Mouse (Mus musculus) embryo, embryonic 10 days (tissue): ENCODE measurements around the gene Gcm1.

Source experiments
- DNase-seq: peaks from one replicate; pipeline ENCODE4 v3.0.0-alpha.2; 2015; ENCODE audit warnings: low spot score

Gcm1 gene

GRCm38 (mm10) chr9:78051677-78052076, at the start of gene Gcm1:
Gene Gcm1 (plus strand): TSS chr9:78051924.
- DNase-seq: no peak

DNA sequence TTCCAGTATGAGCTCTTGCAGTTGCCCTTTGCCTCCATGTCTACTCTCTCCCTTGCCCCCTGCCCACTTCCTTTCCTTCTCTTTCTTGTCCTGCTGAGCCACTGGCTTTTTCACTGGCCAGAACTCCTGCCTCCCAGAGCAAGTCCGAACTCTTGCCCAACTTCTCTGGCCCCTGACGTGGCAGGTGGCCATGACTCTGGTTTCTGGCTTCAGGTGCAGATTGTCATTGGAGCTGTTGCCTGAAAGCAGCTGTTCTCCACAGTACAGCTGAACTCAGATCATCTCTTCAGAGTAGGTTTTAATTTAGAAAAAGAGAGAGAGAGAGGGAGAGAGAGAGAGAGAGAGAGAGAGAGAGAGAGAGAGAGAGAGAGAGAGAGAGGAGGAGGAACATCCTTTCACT, 48.4 kb upstream of the Gcm1 start:
- no peak for DNase-seq

DNA sequence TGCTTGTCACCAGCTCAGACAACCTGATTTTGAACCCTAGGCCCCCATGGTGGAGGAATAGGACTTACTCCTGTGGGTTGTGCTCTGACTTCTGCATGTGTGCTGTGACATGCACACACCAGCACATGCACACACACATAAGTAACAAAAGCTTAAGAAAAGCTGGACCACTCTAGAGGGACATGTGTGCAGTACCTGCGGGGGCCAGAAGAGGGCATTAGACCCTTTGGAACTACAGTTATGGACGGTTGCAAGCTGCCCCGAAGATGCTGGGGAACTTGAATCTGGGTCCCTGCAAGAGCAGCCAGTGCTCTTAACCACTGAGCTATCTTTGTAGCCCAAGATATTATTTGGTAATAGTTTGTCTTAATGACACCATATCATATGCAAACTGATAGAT, 46.2 kb upstream of the Gcm1 start:
- peak; percentile 26 for DNase-seq

- peak; percentile 86 for DNase-seq
Observed at GRCm38 (mm10) chr9:78006209-78007001, 45.3 kb upstream of the Gcm1 start.

- no peak for DNase-seq
Observed at GRCm38 (mm10) chr9:78009382-78009781, 42.3 kb upstream of the Gcm1 start.

DNA sequence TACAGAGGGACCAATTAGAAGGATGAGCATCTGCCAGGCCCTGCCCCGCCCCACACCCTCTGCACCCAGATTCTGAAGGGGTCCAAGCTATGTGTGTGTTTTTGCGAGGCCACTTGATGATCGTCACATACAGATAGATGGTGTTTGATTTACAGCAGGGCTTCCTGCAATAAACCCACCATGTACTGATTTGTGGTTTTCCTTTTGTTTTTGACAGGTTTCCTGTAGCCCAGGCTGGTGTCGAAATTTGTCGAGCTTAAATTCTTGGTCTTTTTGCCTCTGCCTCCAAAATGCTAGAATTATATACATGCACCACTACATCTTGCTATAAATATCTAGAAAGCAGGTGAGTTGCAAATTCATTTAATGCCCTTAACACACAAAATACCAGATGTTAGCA, 41.5 kb upstream of the Gcm1 start:
- no peak for DNase-seq

DNA sequence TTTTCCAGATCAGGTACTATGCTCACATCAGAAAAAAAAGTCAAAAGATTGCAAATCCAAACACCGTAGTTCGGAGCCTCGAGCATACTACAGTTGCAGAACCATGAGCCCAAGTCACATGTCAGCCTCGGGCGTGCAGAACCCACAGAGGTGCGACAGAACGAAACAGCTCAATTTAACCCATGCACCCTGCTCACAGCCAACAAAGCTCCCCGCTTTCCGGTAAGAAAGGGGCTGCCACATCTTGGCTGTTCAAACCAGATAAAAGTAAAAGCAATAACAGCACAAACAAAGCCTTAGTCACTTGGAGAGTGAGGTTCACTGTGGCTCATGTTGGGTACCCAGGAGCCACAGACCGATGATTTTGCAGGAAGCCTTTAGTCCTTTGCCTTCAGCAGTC, 41.0 kb upstream of the Gcm1 start:
- DNase-seq: no peak

DNA sequence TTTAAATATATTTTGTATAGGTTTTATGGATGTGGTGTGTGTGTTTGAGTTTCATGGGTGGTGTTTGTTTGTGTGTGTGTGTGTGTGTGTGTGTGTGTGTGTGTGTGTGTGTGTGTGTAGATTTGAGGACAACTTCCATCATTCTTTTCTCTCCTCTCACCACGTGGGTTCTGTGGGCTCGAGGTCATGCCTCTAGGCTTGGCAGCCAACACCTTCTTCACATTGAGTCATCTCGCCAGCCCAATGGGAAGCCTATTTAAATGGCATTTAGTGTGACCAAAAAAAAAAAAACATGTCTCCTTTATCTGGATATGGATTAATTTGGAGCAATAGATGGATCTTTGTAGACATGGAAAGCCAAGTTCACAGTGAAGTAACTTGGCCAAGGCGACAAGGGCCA, 39.7 kb upstream of the Gcm1 start:
- no peak for DNase-seq

DNA sequence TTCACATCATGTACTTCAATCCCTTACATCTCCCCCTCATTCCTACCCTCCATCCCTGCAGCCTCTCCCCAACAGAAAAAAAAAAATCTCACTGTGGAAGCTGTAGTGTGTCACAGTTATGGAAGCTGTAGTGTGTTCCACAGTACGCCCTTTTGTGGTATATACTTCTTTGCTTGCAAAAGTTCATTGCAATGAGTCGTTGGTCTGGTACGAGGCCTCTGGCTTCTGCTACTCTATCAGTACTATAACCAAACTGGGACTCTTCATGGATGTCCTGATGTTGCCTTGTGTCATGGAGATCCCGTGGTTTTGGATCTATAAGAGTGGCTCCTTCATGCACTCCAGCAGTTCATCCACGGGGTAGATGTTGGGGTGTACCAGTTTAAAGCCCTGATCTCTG, 39.0 kb upstream of the Gcm1 start:
- no peak for DNase-seq

- no peak for DNase-seq
Observed at GRCm38 (mm10) chr9:78013813-78014212, 37.9 kb upstream of the Gcm1 start.

DNA sequence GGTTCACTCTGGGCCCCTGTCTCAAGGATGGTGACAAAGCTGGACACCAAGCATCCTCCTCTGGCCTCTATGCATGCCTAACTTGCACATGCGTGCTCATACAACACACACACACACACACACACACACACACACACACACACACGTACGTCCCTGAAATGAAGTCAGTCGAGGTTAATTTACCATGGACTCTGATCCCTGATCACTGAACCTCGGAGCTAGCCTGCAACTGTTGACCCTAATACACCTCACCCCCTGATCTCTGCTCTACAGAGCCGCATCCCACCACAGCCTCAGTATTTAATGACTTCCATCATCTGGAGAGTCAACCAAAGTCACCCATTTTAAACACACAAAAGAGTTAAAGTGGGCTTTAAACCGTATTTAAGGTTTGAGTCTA, 35.9 kb upstream of the Gcm1 start:
- no peak for DNase-seq

DNA sequence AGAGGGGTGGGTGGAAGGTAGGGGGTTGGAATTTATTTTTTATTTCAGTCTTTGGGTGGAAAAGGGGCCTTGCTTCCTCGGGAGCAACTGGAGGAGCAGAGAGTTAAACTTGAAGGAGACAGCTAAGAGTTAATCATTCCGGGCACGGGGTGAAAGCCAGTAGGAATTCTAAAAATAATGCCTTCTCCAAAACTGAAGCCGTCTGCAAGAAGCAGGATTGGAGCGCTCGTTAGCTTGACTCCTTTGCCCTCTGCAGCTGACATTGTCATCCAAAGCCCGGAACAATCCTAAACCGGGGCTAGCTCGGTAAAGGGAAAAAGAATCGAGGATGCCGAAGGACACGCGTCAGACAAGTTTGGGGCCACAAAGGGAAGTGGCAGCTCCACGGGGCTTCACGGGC, 35.4 kb upstream of the Gcm1 start:
- no peak for DNase-seq

- DNase-seq: peak; percentile 73
Observed at GRCm38 (mm10) chr9:78021256-78021655, 30.5 kb upstream of the Gcm1 start.

DNA sequence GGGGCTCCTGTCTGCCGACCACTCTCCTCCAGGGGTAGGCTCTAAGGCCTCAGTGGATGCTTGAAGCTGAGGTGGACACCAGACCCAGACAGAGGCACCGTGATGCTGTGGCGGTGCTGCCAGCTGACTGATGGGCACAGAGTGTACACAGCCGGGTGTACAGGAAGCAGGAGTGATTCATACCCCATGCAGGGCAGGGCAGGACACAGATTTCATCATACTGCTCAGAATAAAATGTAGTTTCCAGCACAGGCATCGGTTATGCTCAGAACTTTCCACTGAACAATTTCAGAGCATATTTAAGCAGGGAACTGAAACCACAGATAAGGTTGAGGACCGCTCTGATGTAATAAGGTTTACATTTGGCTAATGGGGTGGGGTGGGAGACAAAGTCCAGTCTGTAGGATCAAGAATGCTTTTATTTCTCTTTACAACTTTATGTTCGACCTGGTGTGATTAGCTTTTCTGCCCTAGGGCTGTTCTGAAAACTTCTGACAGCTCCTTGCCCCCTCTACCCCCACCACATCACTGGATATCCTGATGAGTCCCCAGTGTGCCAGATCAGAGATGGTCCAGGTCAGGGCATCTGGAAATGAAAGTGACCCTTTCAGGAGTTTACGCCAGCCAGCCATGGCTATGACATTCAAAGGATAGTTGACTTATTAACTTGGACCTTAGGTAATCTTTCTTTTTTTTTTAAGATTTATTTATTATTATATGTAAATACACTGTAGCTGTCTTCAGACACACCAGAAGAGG, 29.4 kb upstream of the Gcm1 start:
- DNase-seq: no peak

- peak; percentile 73 for DNase-seq
Observed at GRCm38 (mm10) chr9:78024823-78025222, 26.9 kb upstream of the Gcm1 start.

- no peak for DNase-seq
Observed at GRCm38 (mm10) chr9:78027099-78027498, 24.6 kb upstream of the Gcm1 start.

GRCm38 (mm10) chr9:78030835-78031456, 20.8 kb upstream of the Gcm1 start:
- DNase-seq: no peak

GRCm38 (mm10) chr9:78032930-78033329, 18.8 kb upstream of the Gcm1 start:
- DNase-seq: no peak

DNA sequence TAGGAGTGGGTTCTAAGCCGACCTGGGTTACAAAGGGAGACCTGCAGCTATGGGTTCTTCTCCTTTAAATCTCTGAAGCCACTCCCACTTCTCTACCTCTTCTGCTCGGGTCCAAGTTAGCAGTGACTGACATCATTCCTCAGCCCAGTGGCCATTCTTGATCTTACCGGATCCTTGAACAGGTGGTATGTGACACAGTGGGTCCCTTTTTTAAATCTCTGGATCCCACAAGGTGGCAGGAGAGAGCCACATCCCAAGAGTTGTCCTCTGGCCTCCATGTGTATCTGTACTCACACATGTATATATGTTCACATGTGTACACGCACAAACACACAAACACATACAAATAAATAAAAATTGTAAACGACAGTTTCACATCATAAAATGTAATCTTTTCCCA, 16.4 kb upstream of the Gcm1 start:
- DNase-seq: no peak

DNA sequence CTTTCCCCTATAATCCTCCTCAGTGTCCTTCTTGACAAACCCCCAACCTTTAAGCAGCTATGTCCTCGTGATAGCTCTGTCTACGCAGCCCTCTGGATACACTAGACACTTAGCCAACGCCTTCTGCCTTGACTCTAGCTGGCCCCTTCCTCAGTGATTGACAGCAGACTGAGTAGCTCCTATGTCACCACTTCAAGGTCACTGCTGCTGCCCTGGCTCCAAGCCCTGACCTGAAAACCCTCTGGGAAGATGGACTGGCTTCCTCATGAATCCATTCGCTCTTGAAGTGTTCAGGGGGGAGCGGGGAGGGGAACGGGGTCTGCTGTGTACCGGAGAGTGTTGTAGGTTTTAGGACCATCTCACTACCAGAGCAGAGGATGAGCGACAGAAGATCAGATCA, 15.9 kb upstream of the Gcm1 start:
- DNase-seq: no peak

DNA sequence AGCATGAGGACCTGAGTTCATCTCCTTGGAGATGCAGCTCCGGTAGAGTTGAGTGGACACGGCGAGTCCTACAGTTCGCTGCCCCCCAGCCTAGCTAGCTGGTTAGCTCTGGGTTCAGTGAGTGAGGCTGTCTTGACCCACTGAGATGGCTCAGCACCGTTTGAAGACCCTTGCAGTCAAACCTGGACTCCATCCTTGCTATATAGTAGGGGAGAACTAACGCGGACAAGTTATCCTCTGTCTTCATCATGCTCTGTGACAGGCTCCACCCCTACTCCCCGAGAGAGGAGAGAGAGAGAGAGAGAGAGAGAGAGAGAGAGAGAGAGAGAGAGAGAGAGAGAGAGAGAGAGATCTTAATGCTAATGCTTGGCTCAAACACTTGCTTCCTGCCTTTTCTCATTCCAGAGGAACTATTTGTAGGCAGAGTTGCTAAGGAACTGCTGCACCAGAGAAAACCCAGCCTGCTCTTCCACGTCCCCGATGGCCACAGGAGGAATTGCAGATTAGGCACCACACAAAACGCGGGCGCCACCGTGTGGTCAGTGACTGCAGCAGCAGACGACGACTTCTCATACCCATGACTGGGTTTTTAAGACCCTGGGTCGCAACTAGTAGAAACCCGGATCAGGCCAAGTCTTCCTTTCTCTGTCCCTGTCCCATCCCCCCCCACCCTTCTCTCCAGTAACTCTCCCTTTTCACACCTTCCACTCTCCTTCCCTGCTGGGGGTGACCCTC, 12.8 kb upstream of the Gcm1 start:
- DNase-seq: peak; percentile 93

GRCm38 (mm10) chr9:78045171-78045570, 6.6 kb upstream of the Gcm1 start:
- no peak for DNase-seq
